Mouse (Mus musculus): Measurements from ENCODE around the gene Dennd6b. TPM values are rescaled to one million over a fixed set of nuclear protein-coding genes. Genes with fewer than 3 reads are reported as not detected.

Dennd6b gene
- polyA plus RNA-seq, 1 experiment from 2014 or later = 26.7 TPM

DNA sequence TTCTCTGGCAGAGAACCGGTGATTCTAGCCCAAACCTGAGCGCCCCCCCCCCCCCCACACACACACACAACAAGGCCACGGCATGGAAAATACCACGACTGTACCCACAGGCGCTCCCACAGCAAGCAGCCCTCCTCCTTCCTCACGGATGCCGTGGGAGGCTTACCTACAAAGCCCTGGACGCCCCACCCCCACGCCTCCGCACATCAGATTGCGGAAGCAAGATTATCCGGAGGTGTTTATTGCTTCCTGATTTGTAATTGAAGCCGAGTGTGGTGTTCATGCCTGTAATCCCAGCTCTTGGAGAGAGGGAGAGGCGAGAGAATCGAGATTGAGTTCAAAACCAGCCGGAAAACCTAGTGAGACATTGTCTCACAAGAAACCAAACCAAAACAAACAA, 49.3 kb downstream of the Dennd6b start:
- WGBS = 14% methylated on average over 16 of the region's 16 CpGs
- no peak for DNase-seq (ENCODE audit: low spot score)
- Histone ChIP-seq H3K27me3 (ENCODE audit: control insufficient read depth, insufficient read depth, low read length) (no peaks in the 10 kb centered on the region), H3K9ac (ENCODE audit: low read length) (peak overlapping the region; percentile 51), H3K9me3 (ENCODE audit: control insufficient read depth, low read length) (no peaks in the 10 kb centered on the region), H3K27ac (ENCODE audit: low read depth, low read length) (no peak overlapping the region), H3K36me3 (ENCODE audit: control insufficient read depth, insufficient read depth, low read length) (no peaks in the 10 kb centered on the region), H3K4me1 (replicated peaks; ENCODE audit: control insufficient read depth, insufficient read depth, low read length) (peaks cover 27% of the 10 kb centered on the region), H3K4me2 (ENCODE audit: low read depth, low read length, severe bottlenecking) (peak overlapping the region; percentile 90), H3K4me3 (ENCODE audit: low read depth, low read length) (peak overlapping the region; percentile 27)
- no peak for ATAC-seq (replicated peaks; ENCODE audit: low FRiP score)

GRCm38 (mm10) chr15:89146537-89146936, 49.8 kb downstream of the Dennd6b start:
- Histone ChIP-seq H3K27ac (ENCODE audit: low read depth, low read length) (no peak overlapping the region), H3K36me3 (ENCODE audit: control insufficient read depth, insufficient read depth, low read length) (no peaks in the 10 kb centered on the region), H3K4me2 (ENCODE audit: low read depth, low read length, severe bottlenecking) (peak overlapping the region; percentile 90), H3K9me3 (ENCODE audit: control insufficient read depth, low read length) (no peaks in the 10 kb centered on the region), H3K27me3 (ENCODE audit: control insufficient read depth, insufficient read depth, low read length) (no peaks in the 10 kb centered on the region), H3K4me3 (ENCODE audit: low read depth, low read length) (peak overlapping the region; percentile 27), H3K4me1 (replicated peaks; ENCODE audit: control insufficient read depth, insufficient read depth, low read length) (peaks cover 24% of the 10 kb centered on the region), H3K9ac (ENCODE audit: low read length) (peak overlapping the region; percentile 51)
- peak; percentile 70 for DNase-seq (ENCODE audit: low spot score)
- ATAC-seq (replicated peaks; ENCODE audit: low FRiP score) = no peak; the same call in 1 of the 2 replicates
- WGBS = 4% methylated on average over 27 of the region's 27 CpGs

DNA sequence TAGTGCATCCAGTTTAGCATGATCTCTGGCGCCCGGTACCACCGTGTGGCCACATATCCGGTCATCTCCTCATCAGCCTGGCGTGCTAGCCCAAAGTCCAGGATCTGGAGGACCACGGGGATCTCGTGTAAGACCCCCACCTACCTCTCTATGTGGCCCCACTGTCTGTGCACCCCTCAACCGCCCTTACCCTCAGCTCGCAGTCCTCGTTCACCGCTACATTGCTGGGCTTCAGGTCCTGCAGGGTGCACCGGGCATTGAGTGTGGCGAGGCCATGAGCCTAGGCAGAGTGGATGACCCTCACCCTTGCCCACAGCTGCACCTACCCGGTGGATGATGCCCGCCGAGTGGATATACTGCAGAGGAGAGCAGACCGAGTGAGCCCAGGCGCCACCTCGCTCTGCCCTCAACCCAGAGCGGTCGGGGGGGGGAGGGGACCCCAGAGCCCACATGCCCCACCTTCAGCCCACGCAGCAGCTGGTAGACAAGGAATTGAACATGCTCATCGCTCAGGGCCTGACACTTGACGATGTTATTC, 50.4 kb downstream of the Dennd6b start:
- peaks cover 26% of the 10 kb centered on the region for H3K4me1 ChIP-seq (replicated peaks; ENCODE audit: control insufficient read depth, insufficient read depth, low read length)
- no peak overlapping the region for H3K27ac ChIP-seq (ENCODE audit: low read depth, low read length)
- 78% methylated on average over 24 of the region's 24 CpGs for WGBS
- H3K36me3 ChIP-seq (ENCODE audit: control insufficient read depth, insufficient read depth, low read length) = no peaks in the 10 kb centered on the region
- H3K4me2 ChIP-seq (ENCODE audit: low read depth, low read length, severe bottlenecking) = no peak overlapping the region; the same call in 1 of the 2 replicates
- no peak overlapping the region for H3K9ac ChIP-seq (ENCODE audit: low read length)
- no peak overlapping the region for H3K4me3 ChIP-seq (ENCODE audit: low read depth, low read length)
- ATAC-seq (replicated peaks; ENCODE audit: low FRiP score) = no peak
- H3K27me3 ChIP-seq (ENCODE audit: control insufficient read depth, insufficient read depth, low read length) = no peaks in the 10 kb centered on the region
- H3K9me3 ChIP-seq (ENCODE audit: control insufficient read depth, low read length) = no peaks in the 10 kb centered on the region
- DNase-seq (ENCODE audit: low spot score) = no peak

DNA sequence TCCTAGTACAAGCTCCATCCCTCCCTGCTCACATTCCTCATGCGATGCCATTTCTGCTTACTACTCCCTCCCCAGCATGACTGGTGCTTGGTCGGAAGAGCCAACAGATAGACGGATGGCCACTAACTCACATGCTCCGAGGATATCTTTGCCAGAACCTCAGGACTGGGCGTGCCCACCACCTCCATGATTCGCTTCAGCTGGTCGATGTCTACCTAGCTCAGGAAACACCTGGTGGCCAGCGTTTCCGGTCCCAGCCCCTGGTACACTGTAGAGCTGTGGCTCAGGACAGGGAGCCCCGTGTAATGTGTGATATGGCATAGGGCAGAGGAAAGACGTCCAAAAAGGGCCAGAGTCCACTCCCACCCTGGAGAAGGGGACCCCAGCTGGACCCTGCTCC, 51.3 kb downstream of the Dennd6b start:
- no peaks in the 10 kb centered on the region for H3K9me3 ChIP-seq (ENCODE audit: control insufficient read depth, low read length)
- no peak overlapping the region for H3K27ac ChIP-seq (ENCODE audit: low read depth, low read length)
- no peaks in the 10 kb centered on the region for H3K27me3 ChIP-seq (ENCODE audit: control insufficient read depth, insufficient read depth, low read length)
- no peak for ATAC-seq (replicated peaks; ENCODE audit: low FRiP score)
- H3K4me3 ChIP-seq (ENCODE audit: low read depth, low read length) = no peak overlapping the region
- DNase-seq (ENCODE audit: low spot score) = no peak
- peaks cover 23% of the 10 kb centered on the region for H3K4me1 ChIP-seq (replicated peaks; ENCODE audit: control insufficient read depth, insufficient read depth, low read length)
- no peaks in the 10 kb centered on the region for H3K36me3 ChIP-seq (ENCODE audit: control insufficient read depth, insufficient read depth, low read length)
- H3K9ac ChIP-seq (ENCODE audit: low read length) = no peak overlapping the region
- H3K4me2 ChIP-seq (ENCODE audit: low read depth, low read length, severe bottlenecking) = no peak overlapping the region
- 95% methylated on average over 11 of the region's 11 CpGs for WGBS

- H3K27me3 ChIP-seq (ENCODE audit: control insufficient read depth, insufficient read depth, low read length) = no peaks in the 10 kb centered on the region
- no peaks in the 10 kb centered on the region for H3K9me3 ChIP-seq (ENCODE audit: control insufficient read depth, low read length)
- H3K9ac ChIP-seq (ENCODE audit: low read length) = no peak overlapping the region
- H3K4me1 ChIP-seq (replicated peaks; ENCODE audit: control insufficient read depth, insufficient read depth, low read length) = peaks cover 17% of the 10 kb centered on the region
- H3K4me2 ChIP-seq (ENCODE audit: low read depth, low read length, severe bottlenecking) = no peak overlapping the region
- DNase-seq (ENCODE audit: low spot score) (no peak), ATAC-seq (replicated peaks; ENCODE audit: low FRiP score) (no peak)
- H3K27ac ChIP-seq (ENCODE audit: low read depth, low read length) = no peak overlapping the region
- no peak overlapping the region for H3K4me3 ChIP-seq (ENCODE audit: low read depth, low read length)
- 81% methylated on average over 2 of the region's 2 CpGs for WGBS
- H3K36me3 ChIP-seq (ENCODE audit: control insufficient read depth, insufficient read depth, low read length) = no peaks in the 10 kb centered on the region
These were observed 53.2 kb downstream of the Dennd6b start for GRCm38 (mm10) chr15:89143134-89143533.

DNA sequence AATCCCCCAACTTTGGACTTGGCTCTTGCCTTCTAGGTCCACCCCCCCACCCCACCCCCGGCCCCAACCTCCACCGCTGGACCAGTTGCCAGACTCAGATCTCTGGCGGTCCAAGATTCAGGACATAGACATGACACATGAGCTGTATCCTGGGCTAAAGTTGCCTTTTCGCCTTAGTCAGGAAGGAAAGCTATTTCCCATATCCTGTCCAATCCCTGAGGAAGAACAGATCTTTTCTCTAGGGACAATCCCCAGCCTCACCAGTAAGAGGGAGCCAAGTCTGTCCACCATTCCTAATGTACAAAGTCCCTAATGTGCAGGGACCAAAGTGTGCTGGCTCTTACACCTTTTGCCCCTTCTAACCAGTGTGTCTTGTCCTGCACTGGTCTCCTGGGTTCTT, 54.4 kb downstream of the Dennd6b start:
- H3K4me3 ChIP-seq (ENCODE audit: low read depth, low read length) = no peak overlapping the region
- no peaks in the 10 kb centered on the region for H3K9me3 ChIP-seq (ENCODE audit: control insufficient read depth, low read length)
- no peaks in the 10 kb centered on the region for H3K36me3 ChIP-seq (ENCODE audit: control insufficient read depth, insufficient read depth, low read length)
- DNase-seq (ENCODE audit: low spot score) (no peak), ATAC-seq (replicated peaks; ENCODE audit: low FRiP score) (no peak)
- H3K4me2 ChIP-seq (ENCODE audit: low read depth, low read length, severe bottlenecking) = no peak overlapping the region
- no peak overlapping the region for H3K9ac ChIP-seq (ENCODE audit: low read length)
- H3K27ac ChIP-seq (ENCODE audit: low read depth, low read length) = no peak overlapping the region
- H3K4me1 ChIP-seq (replicated peaks; ENCODE audit: control insufficient read depth, insufficient read depth, low read length) = peaks cover 10% of the 10 kb centered on the region
- WGBS = 81% methylated on average over 4 of the region's 4 CpGs
- H3K27me3 ChIP-seq (ENCODE audit: control insufficient read depth, insufficient read depth, low read length) = no peaks in the 10 kb centered on the region

GRCm38 (mm10) chr15:89141443-89141842, 54.9 kb downstream of the Dennd6b start:
- no peak for DNase-seq (ENCODE audit: low spot score)
- WGBS = 23% methylated on average over 5 of the region's 5 CpGs

DNA sequence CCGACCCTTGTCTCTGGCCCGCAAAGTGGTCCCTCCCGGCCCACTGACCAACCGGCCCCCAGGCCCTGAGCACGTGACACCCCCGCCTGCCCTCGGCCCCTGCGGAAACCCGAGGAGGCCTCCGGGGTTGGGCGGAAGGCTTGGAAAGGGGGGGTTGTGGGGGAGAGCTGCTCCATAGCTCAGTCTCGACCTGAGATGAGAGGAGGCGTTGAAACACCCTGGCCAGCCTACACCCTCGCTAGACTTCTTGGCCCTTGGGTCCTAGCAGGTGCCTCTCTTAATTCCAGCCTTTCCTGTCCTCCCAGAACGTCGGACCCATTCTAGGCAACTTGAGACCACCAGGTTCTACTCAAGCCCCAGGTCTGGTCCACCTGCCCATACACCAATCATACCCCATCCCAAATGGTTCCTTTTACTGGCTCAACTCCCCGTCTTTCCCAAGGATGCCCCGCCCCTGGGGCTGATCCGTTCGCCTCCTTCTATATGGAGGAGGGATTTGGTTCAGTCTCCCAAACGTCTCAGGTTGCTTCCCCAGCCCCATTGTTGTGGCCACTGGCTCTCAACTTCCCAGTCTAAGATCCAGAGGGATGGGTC, 55.5 kb downstream of the Dennd6b start, which contains the start of gene Mapk12:
Gene Mapk12 (minus strand): TSS at position 45 of the 594 bp plus-strand sequence.
- Histone ChIP-seq H3K36me3 (ENCODE audit: control insufficient read depth, insufficient read depth, low read length) (no peaks in the 10 kb centered on the region), H3K9me3 (ENCODE audit: control insufficient read depth, low read length) (no peaks in the 10 kb centered on the region), H3K4me1 (replicated peaks; ENCODE audit: control insufficient read depth, insufficient read depth, low read length) (peaks cover 4% of the 10 kb centered on the region; the same call in 1 of the 2 replicates), H3K9ac (ENCODE audit: low read length) (peak within 1 kb of the TSS; percentile 83), H3K4me3 (ENCODE audit: low read depth, low read length) (peak within 1 kb of the TSS; percentile 57), H3K27ac (ENCODE audit: low read depth, low read length) (peak within 1 kb of the TSS; percentile 37; the same call in 1 of the 2 replicates), H3K4me2 (ENCODE audit: low read depth, low read length, severe bottlenecking) (peak within 1 kb of the TSS; percentile 93), H3K27me3 (ENCODE audit: control insufficient read depth, insufficient read depth, low read length) (no peaks in the 10 kb centered on the region)
- peak; percentile 84 for ATAC-seq (replicated peaks; ENCODE audit: low FRiP score)
- under 1% methylated on average over 21 of the region's 21 CpGs for WGBS
- DNase-seq (ENCODE audit: low spot score) = peak; percentile 85

More at GRCm38 (mm10) chr15:89141443-89141842, 54.9 kb downstream of the Dennd6b start:
- Histone ChIP-seq H3K27me3 (ENCODE audit: control insufficient read depth, insufficient read depth, low read length) (no peaks in the 10 kb centered on the region), H3K36me3 (ENCODE audit: control insufficient read depth, insufficient read depth, low read length) (no peaks in the 10 kb centered on the region), H3K4me2 (ENCODE audit: low read depth, low read length, severe bottlenecking) (peak overlapping the region; percentile 93; the same call in 1 of the 2 replicates), H3K4me3 (ENCODE audit: low read depth, low read length) (0 out of 2 replicates have a peak overlapping the region, but pooled peaks have one; percentile 57), H3K27ac (ENCODE audit: low read depth, low read length) (no peak overlapping the region), H3K9ac (ENCODE audit: low read length) (0 out of 2 replicates have a peak overlapping the region, but pooled peaks have one; percentile 83), H3K9me3 (ENCODE audit: control insufficient read depth, low read length) (no peaks in the 10 kb centered on the region), H3K4me1 (replicated peaks; ENCODE audit: control insufficient read depth, insufficient read depth, low read length) (peaks cover 7% of the 10 kb centered on the region)
- peak; percentile 9; the same call in 1 of the 2 replicates for ATAC-seq (replicated peaks; ENCODE audit: low FRiP score)
